Mouse (Mus musculus) embryonic facial prominence, embryonic 15.5 days (tissue): ENCODE data around the gene Mrgbp. TPM values are rescaled to one million over a fixed set of nuclear protein-coding genes. Genes with fewer than 3 reads are reported as not detected.
A peak's percentile ranks its signal among the peaks of the same experiment; 100 is the strongest.

Experiments
- ATAC-seq: fragments of 200-750 bp; cut with Nextera tagmentation; 2 replicates; pipeline ENCODE4 v1.8.0; 2017; ENCODE audit warnings: low read depth, moderate TSS enrichment; ENCODE audit not compliant: insufficient number of reproducible peaks, low FRiP score, low TSS enrichment
- H3K27ac ChIP-seq: fragments of 300-500 bp; sonication (generic); replicated peaks from 2 replicates; pipeline ENCODE4 v1.5.1; 2015; ENCODE audit warnings: mild to moderate bottlenecking, inconsistent platforms
- H3K27me3 ChIP-seq: fragments of 300-500 bp; sonication (generic); 2 replicates; pipeline ENCODE4 v1.6.1; 2015; ENCODE audit warnings: inconsistent platforms
- H3K36me3 ChIP-seq: fragments of 300-500 bp; sonication (generic); 2 replicates; pipeline ENCODE4 v1.6.1; 2015; ENCODE audit warnings: mild to moderate bottlenecking, inconsistent platforms
- H3K4me1 ChIP-seq: fragments of 300-500 bp; sonication (generic); 2 replicates; pipeline ENCODE4 v1.6.1; 2015; ENCODE audit warnings: inconsistent platforms
- H3K4me2 ChIP-seq: fragments of 300-500 bp; sonication (generic); replicated peaks from 2 replicates; pipeline ENCODE4 v1.6.1; 2015; ENCODE audit warnings: mild to moderate bottlenecking, inconsistent platforms
- H3K4me3 ChIP-seq: fragments of 300-500 bp; sonication (generic); replicated peaks from 2 replicates; pipeline ENCODE4 v1.5.1; 2015; ENCODE audit warnings: mild to moderate bottlenecking, inconsistent platforms
- H3K9ac ChIP-seq: fragments of 300-500 bp; sonication (generic); 2 replicates; pipeline ENCODE4 v1.6.1; 2015; ENCODE audit warnings: inconsistent platforms
- H3K9me3 ChIP-seq: fragments of 300-500 bp; sonication (generic); replicated peaks from 2 replicates; pipeline ENCODE4 v1.6.1; 2016; ENCODE audit warnings: inconsistent platforms
- WGBS: fragments of 180-500 bp; shearing (Covaris S2); methylation state at CpG from one replicate; pipeline ENCODE4 v1.1.7; 2015; 5-methylcytosine and 5-hydroxymethylcytosine counted together
- polyA plus RNA-seq: library from polyadenylated mRNA; unstranded; fragments of >200 nt; fragmentation: Nextera tagmentation; extraction: Ambion mirVana; gene quantifications from 2 replicates; pipeline ENCODE4 v1.2.1, GENCODE M21; 2015

Mrgbp gene
- polyA plus RNA-seq, 1 experiment from 2014 or later = 28.5 TPM

DNA sequence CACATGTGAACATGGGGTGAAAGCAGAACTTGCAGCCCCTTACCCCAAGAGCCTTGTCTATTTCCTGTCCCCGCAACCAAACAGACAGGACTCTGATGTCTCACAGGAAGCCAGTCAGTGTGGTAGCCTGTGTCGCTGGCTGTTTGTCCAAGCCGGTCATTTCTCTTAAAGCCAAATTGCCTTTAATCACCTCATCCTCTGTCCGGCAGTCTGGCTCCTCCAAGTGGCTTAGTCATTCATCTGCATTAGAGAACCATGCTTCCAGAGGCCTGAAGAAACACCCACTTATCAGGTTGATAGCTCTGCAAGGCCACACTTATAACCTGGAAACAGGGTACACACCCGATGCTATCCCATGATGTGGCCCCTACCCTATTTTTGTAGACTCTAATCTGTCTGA lies 19.0 kb upstream of the Mrgbp start:
- no peaks in the 10 kb centered on the region for H3K9me3 ChIP-seq
- no peaks in the 10 kb centered on the region for H3K36me3 ChIP-seq
- H3K27me3 ChIP-seq = no peaks in the 10 kb centered on the region
- WGBS = 56% methylated on average over 5 of the region's 5 CpGs
- H3K9ac ChIP-seq = no peak overlapping the region
- no peak for ATAC-seq
- no peak overlapping the region for H3K4me3 ChIP-seq
- H3K27ac ChIP-seq = no peak overlapping the region
- no peak overlapping the region for H3K4me2 ChIP-seq
- H3K4me1 ChIP-seq = no peaks in the 10 kb centered on the region

DNA sequence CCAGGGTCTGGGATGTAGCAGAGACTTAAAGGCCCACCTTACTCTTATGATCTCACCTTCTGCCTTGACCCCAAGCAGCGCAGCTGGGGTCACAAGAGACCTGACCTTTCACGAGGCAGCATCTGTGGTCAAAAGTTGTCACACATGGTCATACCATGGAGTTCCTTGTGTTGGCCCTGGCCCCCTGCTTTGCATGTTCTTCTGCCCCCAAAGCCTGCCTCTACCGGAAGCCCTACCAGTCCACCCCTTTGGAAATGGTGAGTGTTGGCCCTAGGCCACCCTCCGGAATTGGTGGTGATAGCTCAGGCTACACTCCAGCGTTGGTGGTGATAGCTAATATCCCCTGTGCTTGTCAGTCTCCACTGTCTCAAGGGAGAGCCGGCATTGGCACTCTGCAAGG lies 17.8 kb upstream of the Mrgbp start:
- ATAC-seq = no peak
- Histone ChIP-seq H3K4me1 (no peaks in the 10 kb centered on the region), H3K9me3 (no peaks in the 10 kb centered on the region), H3K27me3 (no peaks in the 10 kb centered on the region), H3K27ac (no peak overlapping the region), H3K4me2 (no peak overlapping the region), H3K4me3 (no peak overlapping the region), H3K9ac (no peak overlapping the region), H3K36me3 (no peaks in the 10 kb centered on the region)
- WGBS = 57% methylated on average over 6 of the region's 6 CpGs

DNA sequence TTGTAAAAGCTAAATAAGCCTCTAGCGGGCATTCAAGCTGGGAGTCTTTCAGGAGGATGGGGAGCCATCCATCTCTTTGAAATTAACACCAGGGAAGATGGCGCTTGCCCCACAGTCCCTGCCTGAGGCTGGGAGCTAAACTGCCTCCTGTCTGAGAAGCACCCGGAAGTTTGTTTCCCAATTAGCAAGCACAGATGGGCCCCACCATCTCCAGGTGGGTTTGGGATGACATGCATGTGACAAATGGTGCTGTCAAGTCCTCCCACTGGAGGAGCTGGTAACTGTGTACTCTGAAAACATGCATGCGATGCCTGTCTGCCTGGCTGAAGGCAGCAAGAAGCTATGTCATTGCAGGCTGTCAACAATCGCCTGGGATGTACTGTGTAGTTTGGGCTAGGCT lies 17.3 kb upstream of the Mrgbp start:
- Histone ChIP-seq H3K36me3 (no peaks in the 10 kb centered on the region), H3K9me3 (no peaks in the 10 kb centered on the region), H3K4me1 (peaks cover 3% of the 10 kb centered on the region; the same call in 1 of the 2 replicates), H3K9ac (no peak overlapping the region), H3K27ac (no peak overlapping the region), H3K4me2 (no peak overlapping the region), H3K27me3 (no peaks in the 10 kb centered on the region), H3K4me3 (no peak overlapping the region)
- 40% methylated on average over 5 of the region's 5 CpGs for WGBS
- no peak for ATAC-seq

DNA sequence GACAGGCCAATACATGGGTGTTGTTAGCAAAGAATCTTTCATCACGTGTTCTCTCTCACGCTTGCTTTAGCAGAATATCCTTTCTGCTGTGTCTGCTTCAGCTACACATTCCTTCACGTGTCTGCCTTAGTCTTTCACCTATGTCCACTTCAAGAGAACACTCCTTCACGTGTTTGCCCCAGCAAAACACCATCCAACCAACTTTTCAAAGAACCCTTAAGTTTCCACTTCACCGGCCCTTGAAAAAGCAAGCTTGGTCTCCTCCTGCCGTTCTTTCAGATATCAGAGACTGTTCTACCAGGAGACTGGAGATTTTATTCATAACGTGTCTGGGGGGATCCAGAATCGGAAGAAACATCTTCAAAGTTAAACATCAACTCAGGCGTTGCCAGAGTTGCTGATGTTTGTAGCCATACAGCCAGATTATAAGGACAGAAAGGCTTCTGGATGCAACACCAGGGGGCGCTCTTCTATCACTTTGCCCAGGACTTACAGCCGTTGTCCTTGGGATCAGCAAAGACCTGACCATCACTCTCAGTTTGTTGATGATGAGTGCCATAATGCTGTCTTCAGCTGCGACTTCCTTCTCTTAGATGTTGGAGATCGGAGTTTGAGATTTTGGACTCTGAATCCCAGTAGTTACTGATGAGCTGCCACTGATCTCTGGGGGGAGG lies 14.7 kb upstream of the Mrgbp start:
- no peak overlapping the region for H3K27ac ChIP-seq
- no peaks in the 10 kb centered on the region for H3K36me3 ChIP-seq
- H3K9me3 ChIP-seq = no peaks in the 10 kb centered on the region
- no peak for ATAC-seq
- no peak overlapping the region for H3K9ac ChIP-seq
- no peaks in the 10 kb centered on the region; the same call in 1 of the 2 replicates for H3K27me3 ChIP-seq
- peaks cover 9% of the 10 kb centered on the region for H3K4me1 ChIP-seq
- WGBS = 37% methylated on average over 13 of the region's 13 CpGs
- no peak overlapping the region for H3K4me2 ChIP-seq
- no peak overlapping the region for H3K4me3 ChIP-seq

DNA sequence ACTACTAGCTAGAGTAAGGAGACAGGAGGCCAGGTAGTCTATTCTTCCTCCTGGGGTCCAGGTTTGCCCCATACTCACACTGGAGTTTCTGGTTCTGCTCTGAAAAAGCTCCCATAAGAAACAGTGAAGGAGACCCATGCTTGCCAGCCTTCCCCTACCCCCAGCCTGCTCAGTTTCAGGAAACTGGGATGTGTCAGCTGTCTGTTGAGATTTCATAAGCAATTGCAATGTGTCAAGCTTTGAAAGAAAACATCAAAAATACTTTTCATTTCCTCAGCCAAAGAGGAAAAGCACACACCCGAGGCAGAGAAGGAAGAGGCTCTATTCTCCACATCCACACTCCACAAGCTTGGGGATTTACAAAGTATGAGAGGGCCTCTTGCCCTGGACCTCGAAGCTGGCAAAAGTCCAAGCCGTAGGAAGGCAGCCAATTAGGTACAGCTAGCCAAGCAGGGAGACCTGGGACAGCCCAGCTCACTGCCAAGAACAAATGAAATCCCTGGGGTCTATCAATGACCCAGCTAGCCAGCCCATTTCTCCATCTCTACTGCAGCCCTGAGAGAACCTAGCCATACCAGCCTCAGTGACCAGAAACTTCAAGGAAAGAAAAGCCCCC lies 12.0 kb upstream of the Mrgbp start:
- WGBS = 25% methylated on average over 3 of the region's 3 CpGs
- Histone ChIP-seq H3K36me3 (no peaks in the 10 kb centered on the region), H3K27ac (no peak overlapping the region), H3K27me3 (no peaks in the 10 kb centered on the region; the same call in 1 of the 2 replicates), H3K9me3 (no peaks in the 10 kb centered on the region), H3K4me3 (no peak overlapping the region), H3K4me1 (peaks cover 9% of the 10 kb centered on the region), H3K4me2 (no peak overlapping the region), H3K9ac (no peak overlapping the region)
- peak; percentile 69 for ATAC-seq

DNA sequence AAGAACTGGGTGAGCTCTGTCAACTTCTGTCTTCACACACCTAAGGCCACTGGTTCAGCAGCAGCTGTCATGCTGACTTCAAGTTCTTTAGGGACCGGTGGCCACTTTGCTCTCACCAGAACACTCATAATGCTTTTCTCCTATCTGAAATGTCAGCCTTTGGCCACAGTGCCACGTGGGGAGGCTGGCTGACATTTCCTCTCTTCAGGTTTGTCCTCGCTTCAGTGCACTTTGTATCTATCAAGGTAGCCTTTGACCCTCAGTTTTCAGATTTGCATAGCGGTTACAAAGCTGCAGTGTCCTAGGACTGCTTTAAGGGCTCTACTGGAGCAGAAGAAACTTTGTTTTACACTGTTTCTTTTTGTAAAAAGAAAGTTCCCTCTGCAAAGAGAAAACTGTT lies 4.6 kb upstream of the Mrgbp start:
- H3K4me1 ChIP-seq = no peaks in the 10 kb centered on the region
- H3K4me3 ChIP-seq = no peak overlapping the region
- WGBS = 55% methylated on average over 4 of the region's 4 CpGs
- no peak for ATAC-seq
- H3K27me3 ChIP-seq = peaks cover 6% of the 10 kb centered on the region; the same call in 1 of the 2 replicates
- no peak overlapping the region for H3K4me2 ChIP-seq
- no peak overlapping the region for H3K27ac ChIP-seq
- H3K36me3 ChIP-seq = no peaks in the 10 kb centered on the region
- no peaks in the 10 kb centered on the region for H3K9me3 ChIP-seq
- H3K9ac ChIP-seq = no peak overlapping the region

DNA sequence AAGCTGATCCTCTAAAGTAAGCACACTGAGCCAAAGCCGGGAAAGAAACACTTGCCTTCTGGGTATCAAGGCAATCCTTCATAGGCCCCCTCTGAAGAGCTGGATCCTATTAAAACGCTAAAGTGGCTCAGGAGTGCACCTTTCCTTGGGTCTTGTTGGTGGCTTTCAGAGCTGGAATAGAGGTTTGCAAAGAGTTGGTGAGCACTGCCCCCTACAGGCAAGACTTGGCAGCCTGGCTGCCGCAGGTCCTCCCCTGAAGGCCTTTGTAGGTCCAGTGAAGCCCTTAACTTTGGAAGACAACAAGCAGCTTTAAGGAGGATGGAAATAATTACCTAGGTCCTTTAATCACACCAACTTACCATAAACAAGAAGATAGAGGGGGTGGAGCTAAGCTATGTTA lies 2.4 kb upstream of the Mrgbp start:
- Histone ChIP-seq H3K4me3 (no peak overlapping the region), H3K9ac (no peak overlapping the region)
- no peak for ATAC-seq

DNA sequence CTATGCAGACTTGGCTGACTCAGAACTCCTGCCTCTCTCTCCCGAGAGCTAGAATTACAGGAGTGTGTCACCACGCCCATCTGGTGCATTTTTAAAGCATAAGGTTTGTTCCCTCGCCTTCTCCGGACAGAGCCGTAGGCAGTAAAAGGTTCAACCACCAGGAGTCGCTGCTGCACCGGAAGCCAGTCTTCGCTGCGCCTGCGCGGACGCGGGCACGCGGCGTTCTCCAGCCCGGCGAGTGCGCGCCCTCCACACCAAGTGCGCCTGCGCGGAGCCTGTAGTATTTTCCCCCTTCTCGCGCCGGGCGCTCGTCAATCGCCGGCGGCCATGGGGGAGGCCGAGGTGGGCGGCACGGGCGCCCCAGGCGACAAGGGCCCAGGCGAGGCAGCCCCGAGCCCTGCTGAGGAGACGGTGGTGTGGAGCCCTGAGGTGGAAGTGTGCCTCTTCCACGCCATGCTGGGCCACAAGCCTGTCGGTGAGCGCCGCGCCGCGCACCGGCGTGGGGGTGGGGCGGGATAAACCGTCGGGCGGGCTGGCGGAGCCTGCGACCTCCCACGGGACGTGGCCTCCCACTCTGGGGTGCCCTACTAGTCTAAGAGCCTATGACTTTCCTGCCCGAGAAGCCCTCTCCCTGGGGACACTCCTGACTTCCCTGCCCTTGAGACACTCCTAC lies 1.5 kb downstream of the Mrgbp start:
- Histone ChIP-seq H3K4me2 (peak overlapping the region; percentile 84), H3K27me3 (peaks cover 6% of the 10 kb centered on the region; the same call in 1 of the 2 replicates), H3K27ac (peak overlapping the region; percentile 82), H3K4me3 (peak overlapping the region; percentile 92), H3K36me3 (peaks cover 18% of the 10 kb centered on the region), H3K9me3 (no peaks in the 10 kb centered on the region), H3K9ac (peak overlapping the region; percentile 98), H3K4me1 (peaks cover 22% of the 10 kb centered on the region)
- under 1% methylated on average over 56 of the region's 57 CpGs for WGBS
- peak; percentile 84 for ATAC-seq

More for the DNA sequence above, 2.4 kb upstream of the Mrgbp start:
- Histone ChIP-seq H3K9me3 (no peaks in the 10 kb centered on the region), H3K36me3 (no peaks in the 10 kb centered on the region), H3K4me1 (peaks cover 12% of the 10 kb centered on the region), H3K27me3 (peaks cover 6% of the 10 kb centered on the region; the same call in 1 of the 2 replicates), H3K27ac (no peak overlapping the region), H3K4me2 (no peak overlapping the region)
- 3% methylated on average over 3 of the region's 3 CpGs for WGBS

DNA sequence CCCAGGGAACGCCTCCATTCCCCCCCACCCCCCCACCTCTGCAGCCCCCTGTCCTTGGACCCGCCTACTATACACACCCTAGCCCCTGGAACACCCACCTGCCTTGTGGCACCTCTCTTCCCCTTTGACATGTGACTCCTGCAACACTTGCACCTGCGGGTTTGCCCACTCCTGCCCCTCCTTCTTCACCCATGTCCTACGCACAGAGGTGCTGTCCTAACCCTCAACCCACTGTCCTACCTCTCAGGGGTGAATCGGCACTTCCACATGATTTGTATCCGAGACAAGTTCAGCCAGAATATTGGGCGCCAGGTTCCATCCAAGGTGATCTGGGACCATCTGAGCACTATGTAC lies 2.0 kb downstream of the Mrgbp start:
- Histone ChIP-seq H3K9ac (peak overlapping the region; percentile 98), H3K4me2 (peak overlapping the region; percentile 84), H3K27ac (peak overlapping the region; percentile 82; the same call in 1 of the 2 replicates), H3K4me3 (peak overlapping the region; percentile 92), H3K4me1 (peaks cover 22% of the 10 kb centered on the region), H3K27me3 (peaks cover 6% of the 10 kb centered on the region; the same call in 1 of the 2 replicates), H3K9me3 (no peaks in the 10 kb centered on the region), H3K36me3 (peaks cover 18% of the 10 kb centered on the region)
- 20% methylated on average over 7 of the region's 7 CpGs for WGBS
- peak; percentile 1; the same call in 1 of the 2 replicates for ATAC-seq

DNA sequence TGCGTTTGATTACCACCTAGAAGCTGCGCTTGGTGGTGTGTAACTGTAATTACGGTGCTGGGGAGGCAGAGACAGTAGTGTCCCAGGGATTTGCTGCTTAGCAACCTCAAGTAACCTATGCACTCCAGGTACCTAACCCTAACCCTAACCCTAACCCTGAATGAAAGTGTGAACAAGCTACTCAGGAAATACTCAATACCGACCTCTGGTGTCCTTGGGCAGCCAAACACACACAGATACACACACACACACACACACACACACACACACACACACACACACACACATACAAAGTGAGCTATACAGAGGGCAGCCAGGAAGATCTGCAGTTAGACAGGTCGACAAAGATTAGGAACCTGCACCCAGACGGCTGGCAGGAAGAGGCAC lies 7.6 kb downstream of the Mrgbp start:
- no peaks in the 10 kb centered on the region for H3K9me3 ChIP-seq
- peak overlapping the region; percentile 98 for H3K4me3 ChIP-seq
- no peak for ATAC-seq
- peak overlapping the region; percentile 67 for H3K4me2 ChIP-seq
- H3K27me3 ChIP-seq = no peaks in the 10 kb centered on the region
- H3K27ac ChIP-seq = peak overlapping the region; percentile 93
- peaks cover 22% of the 10 kb centered on the region for H3K4me1 ChIP-seq
- WGBS = 48% methylated on average over 6 of the region's 6 CpGs
- H3K36me3 ChIP-seq = peaks cover 47% of the 10 kb centered on the region
- peak overlapping the region; percentile 85 for H3K9ac ChIP-seq

DNA sequence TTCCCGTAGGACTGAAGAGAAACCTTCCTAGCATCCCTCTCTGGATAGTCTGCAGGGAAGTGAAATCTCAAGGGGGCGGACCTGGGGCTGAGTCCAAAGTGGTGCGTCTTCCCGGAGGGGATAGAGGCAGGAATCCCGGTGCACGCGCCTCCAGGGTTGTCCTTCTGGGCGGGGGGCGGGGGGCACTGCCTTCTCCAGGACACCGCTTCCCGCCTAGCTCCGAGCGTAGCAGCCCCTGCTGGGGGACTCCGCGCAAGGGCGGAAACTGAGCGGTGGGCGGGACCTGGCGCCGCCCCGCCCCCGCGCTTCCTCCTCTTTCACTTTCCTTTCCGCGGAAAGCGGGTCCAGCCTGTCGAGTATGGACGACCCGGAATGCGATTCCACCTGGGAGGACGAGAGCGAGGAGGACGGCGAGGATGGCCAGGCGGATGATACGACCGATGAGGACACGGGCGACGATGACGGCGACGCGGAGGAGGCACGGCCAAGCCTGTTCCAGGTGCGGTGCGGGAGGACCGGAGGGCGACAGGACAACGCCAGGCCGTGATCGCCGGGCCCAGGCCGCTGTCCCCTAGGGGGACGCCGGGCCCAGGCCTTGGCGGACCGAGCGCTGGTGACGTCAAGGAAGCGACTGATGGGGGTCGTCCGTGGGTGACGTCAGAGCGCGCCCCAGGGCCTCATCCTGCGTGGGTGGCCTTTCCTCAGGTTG lies 8.2 kb downstream of the Mrgbp start, which contains the start of gene Ogfr:
TSS of gene Ogfr (plus strand) at position 123 of the 709 bp plus-strand sequence.
- Histone ChIP-seq H3K27ac (peak within 1 kb of the TSS; percentile 93), H3K9me3 (no peaks in the 10 kb centered on the region), H3K4me3 (peak within 1 kb of the TSS; percentile 98), H3K4me2 (peak within 1 kb of the TSS; percentile 67), H3K27me3 (no peaks in the 10 kb centered on the region), H3K36me3 (peaks cover 53% of the 10 kb centered on the region), H3K4me1 (peaks cover 18% of the 10 kb centered on the region), H3K9ac (peak within 1 kb of the TSS; percentile 85)
- under 1% methylated on average over 66 of the region's 67 CpGs for WGBS
- ATAC-seq = peak; percentile 88
